Mouse (Mus musculus) lung, adult 2 months (tissue): ENCODE data around the gene Gm10521. TPM values are rescaled to one million over a fixed set of nuclear protein-coding genes. Genes with fewer than 3 reads are reported as not detected.
A peak's percentile ranks its signal among the peaks of the same experiment; 100 is the strongest.
"Not testable (repeated sequence)": the region's sequence is repeated elsewhere in the genome, so short reads cannot be mapped to it uniquely, and the experiment has no call there.

ENCODE experiments used
- DNase-seq: peaks from one replicate; pipeline ENCODE4 v3.0.0; 2022
- H3K4me1 ChIP-seq: fragments of 200-500 bp; 2 replicates; pipeline ENCODE4 v1.6.1; 2011; ENCODE audit warnings: low read length; ENCODE audit not compliant: control insufficient read depth, insufficient read depth
- H3K4me3 ChIP-seq: fragments of 200-500 bp; replicated peaks from 2 replicates; pipeline ENCODE3; 2011; ENCODE audit warnings: low read depth, mild to moderate bottlenecking, control low read depth, low read length; ENCODE audit errors: extremely low read depth
- CTCF ChIP-seq: fragments of 200-500 bp; IDR thresholded peaks from 2 replicates; pipeline ENCODE4 v1.5.1; 2011; ENCODE audit warnings: mild to moderate bottlenecking, low read length, control low read depth; ENCODE audit not compliant: insufficient read depth
- POLR2A ChIP-seq: fragments of 200-500 bp; IDR thresholded peaks from 2 replicates; pipeline ENCODE4 v1.6.1; 2011; ENCODE audit warnings: low read depth, mild to moderate bottlenecking, control low read depth, low read length, borderline replicate concordance; ENCODE audit errors: extremely low read depth
- WGBS: fragments of 180-500 bp; shearing (Covaris S2); methylation state at CpG from one replicate; pipeline ENCODE4 v1.1.7; 2018; 5-methylcytosine and 5-hydroxymethylcytosine counted together
- polyA plus RNA-seq: library from polyadenylated mRNA; depleted of rRNA; stranded (reverse); fragments of >200 nt; gene quantifications from 2 replicates; pipeline ENCODE4 v1.2.3, GENCODE M21; 2012; rRNA removed

Gene Gm10521
- polyA plus RNA-seq = 0.72 and 1.1 TPM in 2 replicates

- not testable (repeated sequence) for H3K4me1 ChIP-seq, DNase-seq, H3K4me3 ChIP-seq
- WGBS = 88% methylated on average over 5 of the region's 5 CpGs
Measured at GRCm38 (mm10) chr1:171895364-171895763, at the start of gene Gm10521. Gene Gm10521, plus strand, starts transcription at chr1:171895664.

- no peak for TF ChIP-seq POLR2A
- TF ChIP-seq CTCF = no peak
- Histone ChIP-seq H3K4me3 (no peak overlapping the region), H3K4me1 (no peaks in the 10 kb centered on the region)
- no peak for DNase-seq
Measured at GRCm38 (mm10) chr1:171848201-171848600, 47.3 kb upstream of the Gm10521 start.

GRCm38 (mm10) chr1:171848757-171849156, 46.7 kb upstream of the Gm10521 start:
- H3K4me1 ChIP-seq = no peaks in the 10 kb centered on the region
- 74% methylated on average over 4 of the region's 4 CpGs for WGBS
- no peak for TF ChIP-seq CTCF
- no peak for TF ChIP-seq POLR2A
- DNase-seq = no peak
- no peak overlapping the region for H3K4me3 ChIP-seq

GRCm38 (mm10) chr1:171849454-171849853, 46.0 kb upstream of the Gm10521 start:
- no peaks in the 10 kb centered on the region for H3K4me1 ChIP-seq
- WGBS = 64% methylated on average over 5 of the region's 5 CpGs
- TF ChIP-seq CTCF (no peak), POLR2A (no peak)
- H3K4me3 ChIP-seq = no peak overlapping the region
- no peak for DNase-seq

GRCm38 (mm10) chr1:171865467-171865866, 30.0 kb upstream of the Gm10521 start:
- H3K4me1 ChIP-seq = no peaks in the 10 kb centered on the region
- TF ChIP-seq CTCF (no peak), POLR2A (no peak)
- no peak overlapping the region for H3K4me3 ChIP-seq
- DNase-seq = no peak
- 77% methylated on average over 4 of the region's 4 CpGs for WGBS

GRCm38 (mm10) chr1:171886989-171887388, 8.5 kb upstream of the Gm10521 start:
- TF ChIP-seq CTCF (no peak), POLR2A (no peak)
- H3K4me3 ChIP-seq = no peak overlapping the region
- H3K4me1 ChIP-seq = no peaks in the 10 kb centered on the region
- 61% methylated on average over 1 of the region's 1 CpGs for WGBS
- no peak for DNase-seq

GRCm38 (mm10) chr1:171904011-171904410, 8.5 kb downstream of the Gm10521 start:
- DNase-seq = no peak
- WGBS = 83% methylated on average over 1 of the region's 1 CpGs
- no peaks in the 10 kb centered on the region for H3K4me1 ChIP-seq
- no peak for TF ChIP-seq CTCF
- no peak for TF ChIP-seq POLR2A
- H3K4me3 ChIP-seq = no peak overlapping the region

- 73% methylated on average over 13 of the region's 13 CpGs for WGBS
- TF ChIP-seq POLR2A (no peak), CTCF (no peak)
- Histone ChIP-seq H3K4me1 (no peaks in the 10 kb centered on the region), H3K4me3 (no peak overlapping the region)
- no peak for DNase-seq
Measured at GRCm38 (mm10) chr1:171915638-171916458, 20.4 kb downstream of the Gm10521 start.

GRCm38 (mm10) chr1:171917305-171918039, 22.0 kb downstream of the Gm10521 start, which contains the start of gene Slamf6:
Gene Slamf6, plus strand, starts transcription at chr1:171917515.
- WGBS = 50% methylated on average over 14 of the region's 14 CpGs

More at GRCm38 (mm10) chr1:171917305-171918039, 22.0 kb downstream of the Gm10521 start, which contains the start of gene Slamf6:
- peak; percentile 9 for DNase-seq
- Histone ChIP-seq H3K4me3 (peak within 1 kb of the TSS; percentile 24), H3K4me1 (no peaks in the 10 kb centered on the region)
- no peak for TF ChIP-seq POLR2A
- TF ChIP-seq CTCF = no peak
